Mouse (Mus musculus): ENCODE measurements at regions not wholly inside any gene's neighbourhood (a gene's known extent, or its start where the extent isn't known, plus 50 kb on each side); places are given as distances from the start of the nearest gene placed in this dataset.

GRCm38 (mm10) chr15:41314916-41315315 is 1180.8 kb downstream of the 9330182O14Rik start:
- H3K4me1 ChIP-seq (replicated peaks; ENCODE audit: control insufficient read depth in 2 of 2, insufficient read depth in 2 of 2, low read length in 1 of 2): no peaks in the 10 kb centered on the region
- DNase-seq (ENCODE audit: low read depth in 3 of 3, low spot score in 3 of 3): no peak
- no peak overlapping the region for H3K4me2 ChIP-seq (ENCODE audit: low read depth)
- 50% methylated on average over 4 of the region's 4 CpGs for WGBS (ENCODE audit: insufficient replicate concordance)
- H3K4me3 ChIP-seq (ENCODE audit: insufficient read depth in 1 of 2, low read depth in 2 of 2, low read length in 2 of 2): no peak overlapping the region
- TF ChIP-seq CTCF (IDR thresholded peaks at IDR 0.05; ENCODE audit: low read depth) (no peak), EP300 (IDR thresholded peaks at IDR 0.05; ENCODE audit: low read depth) (no peak)
- no peak overlapping the region for H3K27ac ChIP-seq
- no peak for ATAC-seq (ENCODE audit: insufficient read depth)
- H3K27me3 ChIP-seq (ENCODE audit: control insufficient read depth, insufficient read depth, low read length): no peaks in the 10 kb centered on the region
- no peak overlapping the region for H3K9ac ChIP-seq (replicated peaks)
- H3K36me3 ChIP-seq (replicated peaks; ENCODE audit: control insufficient read depth, insufficient read depth, low read depth): no peaks in the 10 kb centered on the region
- H3K9me3 ChIP-seq (ENCODE audit: control insufficient read depth, low read length): no peaks in the 10 kb centered on the region

DNA sequence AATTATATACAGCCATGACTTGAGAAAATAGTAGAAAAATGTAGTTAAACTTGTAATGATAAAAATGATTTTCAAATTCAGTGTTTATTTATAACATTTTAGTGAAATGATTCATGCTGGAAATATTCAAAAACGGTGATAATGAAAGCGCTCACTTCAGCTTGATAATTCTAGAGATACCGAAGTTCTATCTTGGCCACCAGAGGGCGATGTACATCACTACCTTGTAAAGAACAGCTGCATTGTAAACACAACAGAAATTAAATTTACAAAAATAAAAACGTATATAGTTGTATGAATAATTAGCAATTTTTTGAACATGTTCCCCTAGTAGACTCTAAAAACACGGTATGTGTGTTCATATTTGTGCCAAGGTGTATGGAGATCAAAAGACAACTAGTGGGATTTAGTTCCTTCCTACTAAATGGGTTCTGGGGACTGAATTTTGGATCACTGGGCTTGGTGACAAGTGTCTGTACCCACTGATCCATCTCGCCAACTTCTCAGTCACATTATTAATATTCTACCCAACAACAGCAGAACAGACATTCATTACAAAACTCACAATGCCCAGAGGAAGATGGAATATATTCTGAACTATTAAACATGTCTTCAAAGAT is 1191.6 kb downstream of the 9330182O14Rik start:
- ATAC-seq (ENCODE audit: insufficient read depth) (no peak), DNase-seq (ENCODE audit: low read depth in 3 of 3, low spot score in 3 of 3) (peak; percentile 10 to 22 (median 16))
- Histone ChIP-seq H3K9ac (replicated peaks) (no peak overlapping the region), H3K4me1 (replicated peaks; ENCODE audit: control insufficient read depth in 2 of 2, insufficient read depth in 2 of 2, low read length in 1 of 2) (peaks cover 0 to 6% of the 10 kb centered on the region in 2 experiments; a peak in 2 of 4 replicates), H3K9me3 (ENCODE audit: control insufficient read depth, low read length) (no peaks in the 10 kb centered on the region), H3K4me2 (ENCODE audit: low read depth) (no peak overlapping the region), H3K27me3 (ENCODE audit: control insufficient read depth, insufficient read depth, low read length) (no peaks in the 10 kb centered on the region), H3K27ac (no peak overlapping the region), H3K36me3 (replicated peaks; ENCODE audit: control insufficient read depth, insufficient read depth, low read depth) (no peaks in the 10 kb centered on the region), H3K4me3 (ENCODE audit: insufficient read depth in 1 of 2, low read depth in 2 of 2, low read length in 2 of 2) (no peak overlapping the region)
- 15% methylated on average over 7 of the region's 7 CpGs for WGBS (ENCODE audit: insufficient replicate concordance)
- peak; percentile 58 for TF ChIP-seq CTCF (IDR thresholded peaks at IDR 0.05; ENCODE audit: low read depth)
- TF ChIP-seq EP300 (IDR thresholded peaks at IDR 0.05; ENCODE audit: low read depth): no peak

DNA sequence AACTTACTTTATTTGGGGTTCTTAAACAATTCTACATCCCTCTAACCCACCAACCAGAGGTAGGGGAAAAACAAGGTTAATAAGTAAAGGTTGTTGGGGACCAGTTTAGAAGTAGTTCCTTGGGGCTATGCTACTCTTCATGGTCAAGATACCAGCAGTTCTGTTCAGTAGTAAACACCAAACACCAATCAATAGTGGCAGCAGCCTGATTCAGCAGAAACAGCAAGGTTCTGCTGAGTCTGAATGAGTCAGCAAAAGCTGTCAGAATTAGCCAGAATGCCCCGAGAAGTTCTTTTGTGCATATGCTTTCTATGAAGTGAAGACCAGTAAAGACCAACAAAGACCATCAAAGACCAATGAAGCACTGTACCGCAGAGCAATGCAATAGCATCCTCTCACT is 1195.1 kb downstream of the 9330182O14Rik start:
- WGBS (ENCODE audit: insufficient replicate concordance): 38% methylated on average over 2 of the region's 2 CpGs
- H3K27ac ChIP-seq: peak overlapping the region; percentile 60

DNA sequence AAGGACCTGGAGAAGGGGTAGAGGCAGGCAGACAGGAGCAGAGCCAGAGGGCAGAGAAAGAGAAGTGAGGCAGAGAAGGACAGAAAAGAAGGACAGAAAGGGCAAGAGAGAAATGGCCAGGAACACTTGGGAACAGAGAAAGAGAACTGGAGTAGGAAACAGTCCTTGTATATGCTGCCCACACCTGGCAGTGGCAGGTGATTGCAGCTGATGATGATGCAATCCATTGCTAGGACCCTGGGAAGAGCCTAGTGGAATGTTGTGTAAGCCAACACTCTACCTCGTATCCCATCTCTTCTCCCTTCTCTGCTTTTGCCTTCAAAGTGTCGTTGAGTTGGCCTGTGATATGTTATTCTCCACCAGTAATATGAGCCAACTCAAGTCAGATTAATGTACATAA is 1195.9 kb downstream of the 9330182O14Rik start:
- H3K27ac ChIP-seq: peak overlapping the region; percentile 43
- peak; percentile 49 for ATAC-seq (ENCODE audit: insufficient read depth)
- peak; percentile 47; the same call in 1 of the 2 replicates for TF ChIP-seq CTCF (IDR thresholded peaks at IDR 0.05; ENCODE audit: low read depth)
- no peak for TF ChIP-seq EP300 (IDR thresholded peaks at IDR 0.05; ENCODE audit: low read depth)

More for the DNA sequence above, 1195.1 kb downstream of the 9330182O14Rik start:
- no peaks in the 10 kb centered on the region for H3K27me3 ChIP-seq (ENCODE audit: control insufficient read depth, insufficient read depth, low read length)
- H3K36me3 ChIP-seq (replicated peaks; ENCODE audit: control insufficient read depth, insufficient read depth, low read depth): no peaks in the 10 kb centered on the region
- DNase-seq (ENCODE audit: low read depth in 3 of 3, low spot score in 3 of 3) (peak; percentile 24 to 35 (median 30)), ATAC-seq (ENCODE audit: insufficient read depth) (peak; percentile 81)
- peaks cover 0 to 6% of the 10 kb centered on the region in 2 experiments; a peak in 2 of 4 replicates for H3K4me1 ChIP-seq (replicated peaks; ENCODE audit: control insufficient read depth in 2 of 2, insufficient read depth in 2 of 2, low read length in 1 of 2)
- no peak overlapping the region for H3K9ac ChIP-seq (replicated peaks)
- no peak overlapping the region for H3K4me2 ChIP-seq (ENCODE audit: low read depth)
- no peak overlapping the region for H3K4me3 ChIP-seq (ENCODE audit: insufficient read depth in 1 of 2, low read depth in 2 of 2, low read length in 2 of 2)
- TF ChIP-seq EP300 (IDR thresholded peaks at IDR 0.05; ENCODE audit: low read depth) (peak; percentile 40; the same call in 1 of the 2 replicates), CTCF (IDR thresholded peaks at IDR 0.05; ENCODE audit: low read depth) (no peak)
- no peaks in the 10 kb centered on the region for H3K9me3 ChIP-seq (ENCODE audit: control insufficient read depth, low read length)

GRCm38 (mm10) chr15:41332451-41332850 is 1198.3 kb downstream of the 9330182O14Rik start:
- no peak overlapping the region for H3K4me3 ChIP-seq (ENCODE audit: insufficient read depth in 1 of 2, low read depth in 2 of 2, low read length in 2 of 2)
- ATAC-seq (ENCODE audit: insufficient read depth) (no peak), DNase-seq (ENCODE audit: low read depth in 3 of 3, low spot score in 3 of 3) (no peak)
- H3K4me2 ChIP-seq (ENCODE audit: low read depth): no peak overlapping the region
- no peak overlapping the region for H3K9ac ChIP-seq (replicated peaks)
- H3K36me3 ChIP-seq (replicated peaks; ENCODE audit: control insufficient read depth, insufficient read depth, low read depth): no peaks in the 10 kb centered on the region
- no peak overlapping the region for H3K27ac ChIP-seq
- no peak for TF ChIP-seq CTCF (IDR thresholded peaks at IDR 0.05; ENCODE audit: low read depth)
- no peak for TF ChIP-seq EP300 (IDR thresholded peaks at IDR 0.05; ENCODE audit: low read depth)
- H3K4me1 ChIP-seq (replicated peaks; ENCODE audit: control insufficient read depth in 2 of 2, insufficient read depth in 2 of 2, low read length in 1 of 2): peaks cover 0 to 6% of the 10 kb centered on the region in 2 experiments; a peak in 2 of 4 replicates
- no peaks in the 10 kb centered on the region for H3K9me3 ChIP-seq (ENCODE audit: control insufficient read depth, low read length)
- H3K27me3 ChIP-seq (ENCODE audit: control insufficient read depth, insufficient read depth, low read length): no peaks in the 10 kb centered on the region
- WGBS (ENCODE audit: insufficient replicate concordance): 73% methylated on average over 1 of the region's 1 CpGs

More for the DNA sequence above, 1195.9 kb downstream of the 9330182O14Rik start:
- 48% methylated on average over 2 of the region's 2 CpGs for WGBS (ENCODE audit: insufficient replicate concordance)
- H3K36me3 ChIP-seq (replicated peaks; ENCODE audit: control insufficient read depth, insufficient read depth, low read depth): no peaks in the 10 kb centered on the region
- no peaks in the 10 kb centered on the region for H3K27me3 ChIP-seq (ENCODE audit: control insufficient read depth, insufficient read depth, low read length)
- no peak overlapping the region for H3K9ac ChIP-seq (replicated peaks)
- H3K4me2 ChIP-seq (ENCODE audit: low read depth): no peak overlapping the region
- H3K4me3 ChIP-seq (ENCODE audit: insufficient read depth in 1 of 2, low read depth in 2 of 2, low read length in 2 of 2): no peak overlapping the region
- H3K4me1 ChIP-seq (replicated peaks; ENCODE audit: control insufficient read depth in 2 of 2, insufficient read depth in 2 of 2, low read length in 1 of 2): peaks cover 0 to 6% of the 10 kb centered on the region in 2 experiments; a peak in 2 of 4 replicates
- no peak for DNase-seq (ENCODE audit: low read depth in 3 of 3, low spot score in 3 of 3)
- no peaks in the 10 kb centered on the region for H3K9me3 ChIP-seq (ENCODE audit: control insufficient read depth, low read length)

All from liver, embryonic 14.5 days (tissue).